Mouse (Mus musculus): ENCODE measurements around the gene Myo6. TPM values are rescaled to one million over a fixed set of nuclear protein-coding genes. Genes with fewer than 3 reads are reported as not detected.

Myo6 gene
- polyA plus RNA-seq, 1 experiment from 2014 or later, result 72.7 TPM

- Histone ChIP-seq H3K4me1 (ENCODE audit: control insufficient read depth, insufficient read depth, low read length) (no peaks in the 10 kb centered on the region), H3K4me3 (ENCODE audit: low read length) (no peak overlapping the region), H3K9me3 (ENCODE audit: control insufficient read depth, low read length) (no peaks in the 10 kb centered on the region), H3K27me3 (replicated peaks; ENCODE audit: control insufficient read depth, insufficient read depth, low read length) (no peaks in the 10 kb centered on the region), H3K4me2 (ENCODE audit: low read depth, low read length) (no peak overlapping the region), H3K27ac (ENCODE audit: low read length) (no peak overlapping the region), H3K36me3 (ENCODE audit: control insufficient read depth, insufficient read depth, low read length) (no peaks in the 10 kb centered on the region), H3K9ac (ENCODE audit: low read depth, low read length) (no peak overlapping the region)
- WGBS, result 91% methylated on average over 5 of the region's 5 CpGs
- ATAC-seq, result no peak
Observed at GRCm38 (mm10) chr9:80215502-80215901, 50.7 kb downstream of the Myo6 start.

- Histone ChIP-seq H3K9ac (ENCODE audit: low read depth, low read length) (no peak overlapping the region), H3K36me3 (ENCODE audit: control insufficient read depth, insufficient read depth, low read length) (no peaks in the 10 kb centered on the region), H3K4me3 (ENCODE audit: low read length) (no peak overlapping the region), H3K9me3 (ENCODE audit: control insufficient read depth, low read length) (no peaks in the 10 kb centered on the region), H3K4me1 (ENCODE audit: control insufficient read depth, insufficient read depth, low read length) (no peaks in the 10 kb centered on the region), H3K4me2 (ENCODE audit: low read depth, low read length) (no peak overlapping the region), H3K27ac (ENCODE audit: low read length) (no peak overlapping the region; the same call in 1 of the 2 replicates), H3K27me3 (replicated peaks; ENCODE audit: control insufficient read depth, insufficient read depth, low read length) (no peaks in the 10 kb centered on the region)
- 74% methylated on average over 16 of the region's 16 CpGs for WGBS
- ATAC-seq, result no peak
Observed at GRCm38 (mm10) chr9:80216786-80217501, 52.1 kb downstream of the Myo6 start.

- WGBS, result 63% methylated on average over 6 of the region's 6 CpGs
- Histone ChIP-seq H3K4me3 (ENCODE audit: low read length) (no peak overlapping the region), H3K4me2 (ENCODE audit: low read depth, low read length) (no peak overlapping the region), H3K36me3 (ENCODE audit: control insufficient read depth, insufficient read depth, low read length) (no peaks in the 10 kb centered on the region), H3K9ac (ENCODE audit: low read depth, low read length) (no peak overlapping the region), H3K27ac (ENCODE audit: low read length) (no peak overlapping the region), H3K9me3 (ENCODE audit: control insufficient read depth, low read length) (no peaks in the 10 kb centered on the region), H3K4me1 (ENCODE audit: control insufficient read depth, insufficient read depth, low read length) (no peaks in the 10 kb centered on the region), H3K27me3 (replicated peaks; ENCODE audit: control insufficient read depth, insufficient read depth, low read length) (no peaks in the 10 kb centered on the region)
- ATAC-seq, result no peak
Observed at GRCm38 (mm10) chr9:80218718-80219117, 53.9 kb downstream of the Myo6 start.

GRCm38 (mm10) chr9:80223989-80224635, 59.3 kb downstream of the Myo6 start:
- Histone ChIP-seq H3K9ac (ENCODE audit: low read depth, low read length) (no peak overlapping the region), H3K27ac (ENCODE audit: low read length) (no peak overlapping the region), H3K27me3 (replicated peaks; ENCODE audit: control insufficient read depth, insufficient read depth, low read length) (no peaks in the 10 kb centered on the region), H3K36me3 (ENCODE audit: control insufficient read depth, insufficient read depth, low read length) (no peaks in the 10 kb centered on the region), H3K4me1 (ENCODE audit: control insufficient read depth, insufficient read depth, low read length) (no peaks in the 10 kb centered on the region), H3K9me3 (ENCODE audit: control insufficient read depth, low read length) (no peaks in the 10 kb centered on the region), H3K4me2 (ENCODE audit: low read depth, low read length) (no peak overlapping the region), H3K4me3 (ENCODE audit: low read length) (no peak overlapping the region)
- WGBS, result 79% methylated on average over 11 of the region's 11 CpGs
- ATAC-seq, result peak; percentile 48; the same call in 1 of the 2 replicates

GRCm38 (mm10) chr9:80226579-80227325, 61.9 kb downstream of the Myo6 start:
- WGBS, result 84% methylated on average over 5 of the region's 5 CpGs
- no peaks in the 10 kb centered on the region for H3K27me3 ChIP-seq (replicated peaks; ENCODE audit: control insufficient read depth, insufficient read depth, low read length)
- H3K4me2 ChIP-seq (ENCODE audit: low read depth, low read length), result no peak overlapping the region
- no peaks in the 10 kb centered on the region for H3K4me1 ChIP-seq (ENCODE audit: control insufficient read depth, insufficient read depth, low read length)
- H3K27ac ChIP-seq (ENCODE audit: low read length), result no peak overlapping the region
- no peaks in the 10 kb centered on the region for H3K9me3 ChIP-seq (ENCODE audit: control insufficient read depth, low read length)
- ATAC-seq, result no peak
- no peaks in the 10 kb centered on the region for H3K36me3 ChIP-seq (ENCODE audit: control insufficient read depth, insufficient read depth, low read length)
- no peak overlapping the region for H3K4me3 ChIP-seq (ENCODE audit: low read length)
- H3K9ac ChIP-seq (ENCODE audit: low read depth, low read length), result no peak overlapping the region

- Histone ChIP-seq H3K4me1 (ENCODE audit: control insufficient read depth, insufficient read depth, low read length) (no peaks in the 10 kb centered on the region), H3K9ac (ENCODE audit: low read depth, low read length) (no peak overlapping the region), H3K4me2 (ENCODE audit: low read depth, low read length) (no peak overlapping the region), H3K27me3 (replicated peaks; ENCODE audit: control insufficient read depth, insufficient read depth, low read length) (no peaks in the 10 kb centered on the region), H3K9me3 (ENCODE audit: control insufficient read depth, low read length) (no peaks in the 10 kb centered on the region), H3K36me3 (ENCODE audit: control insufficient read depth, insufficient read depth, low read length) (no peaks in the 10 kb centered on the region), H3K4me3 (ENCODE audit: low read length) (no peak overlapping the region), H3K27ac (ENCODE audit: low read length) (no peak overlapping the region)
- 87% methylated on average over 4 of the region's 4 CpGs for WGBS
- ATAC-seq, result no peak
Observed at GRCm38 (mm10) chr9:80233831-80234455, 69.1 kb downstream of the Myo6 start.

GRCm38 (mm10) chr9:80237184-80237799, 72.5 kb downstream of the Myo6 start:
- Histone ChIP-seq H3K4me2 (ENCODE audit: low read depth, low read length) (no peak overlapping the region), H3K9ac (ENCODE audit: low read depth, low read length) (no peak overlapping the region), H3K27ac (ENCODE audit: low read length) (no peak overlapping the region), H3K27me3 (replicated peaks; ENCODE audit: control insufficient read depth, insufficient read depth, low read length) (no peaks in the 10 kb centered on the region), H3K36me3 (ENCODE audit: control insufficient read depth, insufficient read depth, low read length) (peaks cover 12% of the 10 kb centered on the region), H3K4me3 (ENCODE audit: low read length) (no peak overlapping the region), H3K4me1 (ENCODE audit: control insufficient read depth, insufficient read depth, low read length) (peaks cover 9% of the 10 kb centered on the region), H3K9me3 (ENCODE audit: control insufficient read depth, low read length) (peaks cover 9% of the 10 kb centered on the region; the same call in 1 of the 2 replicates)
- ATAC-seq, result no peak
- WGBS, result 86% methylated on average over 1 of the region's 1 CpGs

GRCm38 (mm10) chr9:80241719-80242118, 76.9 kb downstream of the Myo6 start:
- WGBS, result 67% methylated on average over 6 of the region's 6 CpGs
- H3K4me3 ChIP-seq (ENCODE audit: low read length), result no peak overlapping the region

GRCm38 (mm10) chr9:80252146-80252545, 87.3 kb downstream of the Myo6 start:
- no peak for ATAC-seq

More at GRCm38 (mm10) chr9:80241719-80242118, 76.9 kb downstream of the Myo6 start:
- Histone ChIP-seq H3K9me3 (ENCODE audit: control insufficient read depth, low read length) (peaks cover 9% of the 10 kb centered on the region; the same call in 1 of the 2 replicates), H3K4me2 (ENCODE audit: low read depth, low read length) (no peak overlapping the region), H3K27ac (ENCODE audit: low read length) (no peak overlapping the region), H3K9ac (ENCODE audit: low read depth, low read length) (no peak overlapping the region), H3K36me3 (ENCODE audit: control insufficient read depth, insufficient read depth, low read length) (peaks cover 12% of the 10 kb centered on the region), H3K27me3 (replicated peaks; ENCODE audit: control insufficient read depth, insufficient read depth, low read length) (no peaks in the 10 kb centered on the region), H3K4me1 (ENCODE audit: control insufficient read depth, insufficient read depth, low read length) (peaks cover 9% of the 10 kb centered on the region)
- peak; percentile 54 for ATAC-seq

More at GRCm38 (mm10) chr9:80252146-80252545, 87.3 kb downstream of the Myo6 start:
- Histone ChIP-seq H3K27me3 (replicated peaks; ENCODE audit: control insufficient read depth, insufficient read depth, low read length) (no peaks in the 10 kb centered on the region), H3K9ac (ENCODE audit: low read depth, low read length) (no peak overlapping the region), H3K9me3 (ENCODE audit: control insufficient read depth, low read length) (no peaks in the 10 kb centered on the region), H3K27ac (ENCODE audit: low read length) (no peak overlapping the region), H3K36me3 (ENCODE audit: control insufficient read depth, insufficient read depth, low read length) (peaks cover 2% of the 10 kb centered on the region; the same call in 1 of the 2 replicates), H3K4me2 (ENCODE audit: low read depth, low read length) (no peak overlapping the region), H3K4me3 (ENCODE audit: low read length) (no peak overlapping the region), H3K4me1 (ENCODE audit: control insufficient read depth, insufficient read depth, low read length) (no peaks in the 10 kb centered on the region)
- 84% methylated on average over 10 of the region's 10 CpGs for WGBS

Data from intestine, embryonic 16.5 days (tissue).